Comparison of ENCODE assay signal across 20 mouse cellular contexts in the genomic region with DNA sequence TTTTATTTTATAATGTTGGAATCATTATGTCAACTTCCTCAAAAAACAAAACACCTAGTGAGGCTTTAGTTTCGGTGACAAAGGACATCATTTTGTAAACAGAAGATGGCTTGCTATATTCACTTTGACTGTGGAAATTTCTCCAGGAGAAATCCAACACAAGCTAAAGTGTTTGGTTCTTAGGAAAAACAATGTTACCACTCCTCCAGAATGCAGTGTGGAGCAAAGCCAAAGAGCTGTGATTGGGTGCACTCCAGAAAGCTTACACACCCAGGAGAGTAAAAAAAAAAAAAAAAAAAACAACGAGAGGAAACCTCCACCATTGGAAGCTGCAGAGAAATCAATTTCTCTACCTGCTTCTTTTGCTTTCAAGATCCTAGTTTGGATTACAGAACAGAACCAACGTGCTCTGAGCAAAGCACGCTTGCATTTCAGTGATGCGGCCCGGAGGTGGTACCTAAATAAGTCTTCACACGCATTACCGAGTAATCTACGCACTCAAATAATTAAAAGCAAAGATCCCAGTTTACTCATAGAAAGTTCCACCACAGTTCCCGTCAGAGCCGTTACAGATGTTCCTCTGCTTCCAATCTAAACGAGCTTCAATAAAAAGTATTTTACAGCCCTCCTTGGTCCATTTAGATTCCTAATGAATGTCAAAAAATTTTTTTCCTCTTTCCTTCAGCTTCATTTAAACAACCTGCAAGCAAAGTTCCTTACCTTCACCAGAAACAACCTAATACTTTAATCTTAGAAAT.
"Had no signal": no experiment of that assay in that cellular context is flagged by ENCODE, and none has a peak within 500 bp of the region (broad histone marks: within the 10 kb centered on the region; RNA-seq: fewer than 3 reads in every experiment).

No protein-coding gene starts in this region.

- H3K4me3 ChIP-seq: layer of hippocampus, adult 2 months; left cerebral cortex, adult 2 months; liver, embryonic 12.5 days; liver, embryonic 15.5 days; lung, embryonic 15.5 days had no signal

- H3K9me3 ChIP-seq: liver, embryonic 12.5 days; liver, embryonic 15.5 days; lung, embryonic 15.5 days had no signal

- H3K9ac ChIP-seq: liver, embryonic 12.5 days; liver, embryonic 15.5 days; lung, embryonic 15.5 days had no signal

- DNase-seq: kidney, adult 18-20 months; kidney, adult 9 months; kidney, postnatal 25 days; layer of hippocampus, adult 9-11 months; layer of hippocampus, postnatal 36 days; liver; lung, adult 18-20 months; lung, postnatal 14 days; lung, postnatal 4 days; midbrain, embryonic 14.5 days; thymus, adult 18-20 months; thymus, postnatal 14 days; thymus, postnatal 4 days had no signal

- H3K4me1 ChIP-seq: liver, embryonic 12.5 days; liver, embryonic 15.5 days; lung, embryonic 15.5 days had no signal

- H3K4me2 ChIP-seq: liver, embryonic 12.5 days; liver, embryonic 15.5 days; lung, embryonic 15.5 days; midbrain, embryonic 11.5 days had no signal

- H3K36me3 ChIP-seq: liver, embryonic 12.5 days; liver, embryonic 15.5 days; lung, embryonic 15.5 days had no signal

- ATAC-seq: liver, embryonic 12.5 days had no signal

- H3K27me3 ChIP-seq: liver, embryonic 12.5 days; liver, embryonic 15.5 days; lung, embryonic 15.5 days had no signal

- H3K27ac ChIP-seq: kidney, postnatal 0 days; layer of hippocampus, adult 2 months; left cerebral cortex, adult 2 months; liver, embryonic 12.5 days; liver, embryonic 15.5 days; lung, embryonic 15.5 days had no signal
